Mouse (Mus musculus) monocyte, adult 2 months (primary cell): ENCODE data around the gene Fbxl17.

Experiments used
- DNase-seq, 2 experiments: peaks; one replicate each; pipeline ENCODE4 v3.0.0; 2022; ENCODE audit warnings: low spot score in 2 of 2, low read depth in 1 of 2

Fbxl17 gene

GRCm38 (mm10) chr17:63462512-63462911 is 37.3 kb downstream of the Fbxl17 start:
- DNase-seq: no peak

GRCm38 (mm10) chr17:63459712-63460495 is 39.9 kb downstream of the Fbxl17 start:
- DNase-seq: no peak

- DNase-seq: no peak
These were observed 41.8 kb downstream of the Fbxl17 start for GRCm38 (mm10) chr17:63458052-63458451.

DNA sequence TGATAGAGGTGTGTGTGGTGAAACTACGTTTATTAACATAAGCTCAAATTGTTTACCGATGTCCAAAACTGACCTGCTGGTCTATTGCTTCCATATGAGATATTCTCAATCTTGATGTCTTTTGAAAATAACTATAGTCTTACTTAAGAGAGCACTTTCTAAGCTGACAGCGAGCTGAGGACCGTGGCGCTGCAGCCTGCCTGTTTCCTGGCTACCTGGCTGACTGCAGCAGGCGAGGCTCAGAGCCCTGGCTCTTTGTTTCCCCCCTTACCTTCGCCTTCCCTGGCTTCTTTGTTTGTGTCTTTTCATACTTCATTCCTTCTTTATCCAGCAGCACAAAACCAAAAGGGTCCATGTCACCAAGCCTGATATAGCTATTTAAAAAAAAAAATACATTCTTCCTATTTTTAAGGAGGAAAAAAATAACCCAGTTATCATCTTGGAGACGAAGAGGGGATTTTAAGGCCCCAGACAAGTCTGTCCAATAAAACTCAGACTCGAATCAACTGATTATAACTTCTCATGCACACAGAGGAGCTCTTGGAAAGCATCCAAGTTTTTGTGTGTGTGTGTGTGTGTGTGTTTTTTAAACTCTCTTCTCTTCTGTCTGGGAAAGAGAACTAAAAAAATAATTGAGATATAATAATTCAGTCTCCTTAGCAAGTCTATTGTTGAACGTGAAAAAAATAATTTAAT is 48.4 kb downstream of the Fbxl17 start:
- DNase-seq: no peak

GRCm38 (mm10) chr17:63447691-63448090 is 52.1 kb downstream of the Fbxl17 start:
- no peak for DNase-seq

DNA sequence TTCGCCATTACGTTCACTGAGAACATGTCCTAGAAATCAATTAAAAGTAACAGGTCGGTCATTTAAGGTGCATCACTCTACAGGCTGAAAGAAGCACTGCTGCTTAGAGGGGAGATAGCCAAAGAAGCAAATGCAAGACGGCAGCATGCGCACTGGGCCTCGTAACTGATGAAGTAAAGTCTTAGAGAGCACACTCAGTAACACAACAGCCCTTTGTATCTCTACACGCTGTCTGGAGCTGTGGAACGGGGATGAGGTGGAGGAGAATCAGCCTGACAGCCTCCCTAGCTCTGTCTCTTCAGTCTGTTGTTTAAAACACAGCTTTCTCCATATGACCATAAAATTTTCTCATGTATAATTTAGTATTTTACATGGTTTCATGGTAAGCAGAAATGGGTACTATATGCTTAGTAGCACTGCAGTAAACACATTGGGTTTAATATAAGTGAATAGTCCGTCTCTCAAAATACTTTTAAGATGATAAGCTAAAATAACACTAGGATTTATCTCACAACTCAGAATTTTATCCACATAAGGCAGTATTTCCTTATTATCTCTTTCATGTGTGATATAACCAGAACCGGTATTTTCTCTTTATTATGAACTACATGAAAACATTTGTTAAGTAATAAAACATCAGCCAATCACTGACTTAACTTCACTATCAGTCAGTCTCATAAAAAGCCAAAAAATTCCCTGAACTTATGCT is 52.7 kb downstream of the Fbxl17 start:
- no peak for DNase-seq

DNA sequence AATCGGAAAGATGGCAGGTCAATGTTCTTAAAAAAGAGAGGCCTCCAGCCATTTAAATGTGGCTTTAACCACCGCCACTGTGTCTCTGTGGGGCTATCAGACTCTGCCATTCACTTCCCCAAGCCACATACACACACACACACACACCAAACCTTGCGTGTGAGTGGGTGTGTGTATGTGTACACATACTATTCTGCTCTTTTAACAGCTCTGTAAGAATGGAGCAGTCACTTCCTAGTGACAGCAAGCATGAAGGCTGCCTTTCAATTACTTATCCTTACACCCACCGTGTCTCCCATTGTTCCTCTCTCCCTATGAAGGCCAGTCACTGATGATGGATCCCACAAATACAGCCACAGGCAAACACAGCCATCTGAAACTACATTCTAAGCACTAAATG is 54.6 kb downstream of the Fbxl17 start:
- DNase-seq: no peak

- DNase-seq: no peak
These were observed 62.4 kb downstream of the Fbxl17 start for GRCm38 (mm10) chr17:63437424-63437823.

DNA sequence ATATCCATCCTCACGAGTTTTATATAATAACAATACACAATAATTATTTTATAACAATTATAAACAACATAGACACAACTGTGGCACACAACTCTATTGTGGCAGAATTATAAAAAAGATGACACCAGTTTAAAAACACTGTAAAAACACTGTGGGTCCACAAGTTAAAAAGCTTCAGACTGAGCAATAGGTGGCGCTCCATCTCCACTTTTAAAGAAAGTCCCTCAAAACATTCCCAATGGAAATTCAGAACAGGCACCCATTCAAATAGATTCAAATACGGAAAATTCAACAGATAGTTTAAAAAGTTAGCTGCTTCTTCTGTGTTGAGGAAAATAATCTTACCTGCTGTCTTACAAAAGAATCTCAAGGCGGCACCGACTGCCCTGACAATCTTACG is 65.7 kb downstream of the Fbxl17 start:
- DNase-seq: no peak

DNA sequence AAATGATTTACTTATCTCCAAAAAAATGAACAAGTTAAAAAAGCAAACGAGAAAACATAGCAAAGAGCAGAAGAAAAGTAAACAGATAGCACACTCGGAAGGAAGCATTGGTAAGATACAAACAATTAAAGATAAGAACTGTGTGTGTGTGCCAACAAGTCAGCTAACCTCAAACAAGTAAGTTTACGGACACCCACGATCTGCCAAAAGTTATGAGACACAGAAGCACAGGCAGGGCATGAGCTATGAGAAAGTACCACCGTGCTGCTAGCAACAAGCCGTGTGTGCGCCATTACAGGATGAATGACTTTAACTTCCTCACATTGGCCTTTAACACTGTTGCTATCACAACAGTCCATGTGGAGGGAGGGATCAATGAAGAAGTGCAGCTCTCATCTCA is 68.2 kb downstream of the Fbxl17 start:
- DNase-seq: no peak

DNA sequence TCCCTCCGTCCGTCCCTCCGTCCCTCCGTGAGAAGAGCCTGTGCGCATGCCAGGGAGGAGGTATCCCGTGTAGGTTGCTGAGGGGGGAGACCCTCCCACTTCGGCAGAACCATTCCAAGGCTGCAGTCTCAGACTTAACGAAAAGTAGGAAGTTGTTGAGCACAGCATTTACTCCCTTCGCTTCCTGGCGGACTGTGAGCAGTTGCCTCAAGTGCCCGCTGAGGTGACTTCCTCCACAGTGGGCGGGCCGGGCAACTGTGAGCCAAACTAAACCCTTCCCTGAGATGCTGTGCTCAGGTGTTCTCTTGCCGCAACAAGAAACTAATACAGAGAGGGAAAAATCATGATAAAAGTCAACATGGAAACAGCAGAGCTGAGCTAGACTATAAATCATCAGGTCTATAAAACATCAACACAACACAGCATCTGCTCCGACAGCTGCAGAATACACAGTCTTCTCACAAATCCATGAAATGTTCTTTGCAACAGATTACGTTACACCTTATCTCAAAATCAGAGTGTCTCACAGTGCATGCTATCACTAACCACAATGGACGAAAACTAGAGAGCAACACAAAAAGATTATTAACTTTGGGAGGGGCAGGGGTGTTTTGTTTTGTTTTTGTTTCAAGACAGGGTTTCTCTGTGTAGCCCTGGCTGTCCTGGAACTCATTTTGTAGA is 69.3 kb downstream of the Fbxl17 start:
- no peak for DNase-seq

GRCm38 (mm10) chr17:63423851-63424250 is 76.0 kb downstream of the Fbxl17 start:
- no peak for DNase-seq

GRCm38 (mm10) chr17:63422685-63423084 is 77.1 kb downstream of the Fbxl17 start:
- DNase-seq: no peak

DNA sequence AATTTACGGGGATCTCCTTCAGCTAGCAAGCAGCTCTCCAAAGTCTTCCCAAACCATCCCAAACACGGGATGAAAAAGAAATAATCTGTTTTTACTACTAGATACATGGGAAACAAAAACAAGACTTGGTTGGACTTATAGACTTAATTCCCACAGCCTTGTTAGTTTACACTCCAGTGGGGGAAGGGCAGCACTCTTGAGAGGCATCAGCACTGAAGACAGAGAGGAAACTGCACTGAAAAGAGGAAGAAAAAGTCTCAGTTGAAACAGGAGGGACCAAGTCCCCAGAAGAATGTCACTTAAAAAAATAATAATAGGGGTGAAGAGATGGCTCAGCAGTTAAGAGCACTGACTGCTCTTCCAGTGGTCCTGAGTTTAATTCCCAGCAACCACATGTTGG is 78.0 kb downstream of the Fbxl17 start:
- no peak for DNase-seq

- no peak for DNase-seq
These were observed 80.3 kb downstream of the Fbxl17 start for GRCm38 (mm10) chr17:63419503-63419902.

- DNase-seq: no peak
These were observed 85.7 kb downstream of the Fbxl17 start for GRCm38 (mm10) chr17:63413973-63414580.

DNA sequence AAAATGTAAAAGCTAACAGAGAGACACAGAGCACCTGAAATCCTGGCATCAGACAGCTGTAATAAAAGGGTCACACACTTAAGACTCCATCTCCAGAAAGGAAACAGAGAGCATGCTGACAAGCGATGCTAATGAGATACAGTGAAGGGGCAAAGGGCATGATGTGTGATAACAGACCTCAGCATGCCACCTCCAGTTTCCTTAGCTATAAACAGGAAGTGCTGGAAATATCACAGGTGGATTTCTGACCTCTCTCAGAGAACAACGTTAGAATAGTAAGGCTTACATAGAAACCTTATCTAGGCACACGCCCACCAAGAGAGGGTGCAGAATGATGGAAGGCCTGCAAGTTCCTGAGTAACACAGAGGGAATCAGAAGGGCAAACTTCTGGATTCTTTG is 88.3 kb downstream of the Fbxl17 start:
- DNase-seq: no peak

- no peak for DNase-seq
These were observed 89.7 kb downstream of the Fbxl17 start for GRCm38 (mm10) chr17:63410101-63410500.

- DNase-seq: no peak
These were observed 93.9 kb downstream of the Fbxl17 start for GRCm38 (mm10) chr17:63405955-63406354.

GRCm38 (mm10) chr17:63405471-63405870 is 94.3 kb downstream of the Fbxl17 start:
- DNase-seq: no peak

DNA sequence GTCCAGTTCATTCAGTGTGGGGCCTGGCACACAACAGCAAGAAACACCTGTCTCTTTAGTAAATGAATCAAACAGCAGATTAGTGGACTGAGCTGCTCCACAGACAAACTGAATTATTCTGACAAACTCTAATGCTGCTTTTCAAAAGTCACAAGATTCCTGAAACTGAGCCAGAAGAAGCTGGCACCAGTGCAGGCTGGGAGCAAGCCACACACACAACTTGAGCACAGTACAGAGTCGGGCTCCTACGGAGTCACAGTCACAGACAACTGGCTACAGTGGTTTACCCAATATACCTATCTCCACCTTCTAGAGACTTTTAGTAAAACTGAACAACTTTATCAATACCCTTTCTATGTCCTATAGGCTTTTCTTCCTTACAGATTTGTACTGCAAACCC is 94.8 kb downstream of the Fbxl17 start:
- DNase-seq: no peak
